Mouse (Mus musculus) embryonic fibroblast, embryonic 13.5 days (primary cell): Measurements from ENCODE around the gene Raf1.

Source experiments
- CTCF ChIP-seq: IDR thresholded peaks from 2 replicates; pipeline ENCODE4 v1.5.1; 2011; ENCODE audit warnings: mild to moderate bottlenecking, control low read depth, low read length, moderate library complexity, borderline replicate concordance; ENCODE audit not compliant: insufficient read depth
- POLR2A ChIP-seq: IDR thresholded peaks from 2 replicates; pipeline ENCODE4 v1.6.1; 2011; ENCODE audit warnings: low read depth, mild to moderate bottlenecking, control low read depth, low read length, moderate library complexity

- no peak for TF ChIP-seq POLR2A
- TF ChIP-seq CTCF = no peak
These were observed 9.8 kb downstream of the Raf1 start for GRCm38 (mm10) chr6:115666641-115667040.
